Mouse (Mus musculus) liver, adult (tissue): ENCODE data around the gene Rinl.

ENCODE experiments used
- GATA4 ChIP-seq: IDR thresholded peaks from 2 replicates; pipeline ENCODE4 v1.6.1; 2014; ENCODE audit warnings: mild to moderate bottlenecking, low read length; ENCODE audit not compliant: insufficient replicate concordance

Rinl gene

GRCm38 (mm10) chr7:28788307-28789195, at the start of gene Rinl:
Rinl (plus strand) TSS chr7:28788969.
- no peak for TF ChIP-seq GATA4

DNA sequence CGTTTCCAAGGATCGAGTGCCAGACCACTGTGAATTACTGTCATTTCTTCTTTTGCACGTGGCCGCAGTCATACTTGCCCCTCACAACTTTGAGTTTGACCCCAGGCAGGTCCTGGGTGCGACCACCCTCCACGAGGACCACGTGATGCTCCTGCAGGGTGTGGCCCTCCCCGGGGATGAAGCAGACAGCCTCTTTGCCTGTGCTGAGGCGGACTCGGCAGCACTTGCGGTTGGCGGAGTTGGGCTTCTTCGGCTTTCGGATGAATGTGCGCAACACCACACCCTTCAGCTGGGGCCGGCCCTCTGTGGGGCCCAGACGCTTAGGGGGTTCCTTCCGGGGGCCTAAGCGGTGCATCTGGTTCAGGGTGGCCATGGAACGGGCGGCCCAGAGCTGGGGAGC, 48.9 kb upstream of the Rinl start:
- TF ChIP-seq GATA4: no peak

- TF ChIP-seq GATA4: no peak
Observed at GRCm38 (mm10) chr7:28740949-28741348, 47.8 kb upstream of the Rinl start.

DNA sequence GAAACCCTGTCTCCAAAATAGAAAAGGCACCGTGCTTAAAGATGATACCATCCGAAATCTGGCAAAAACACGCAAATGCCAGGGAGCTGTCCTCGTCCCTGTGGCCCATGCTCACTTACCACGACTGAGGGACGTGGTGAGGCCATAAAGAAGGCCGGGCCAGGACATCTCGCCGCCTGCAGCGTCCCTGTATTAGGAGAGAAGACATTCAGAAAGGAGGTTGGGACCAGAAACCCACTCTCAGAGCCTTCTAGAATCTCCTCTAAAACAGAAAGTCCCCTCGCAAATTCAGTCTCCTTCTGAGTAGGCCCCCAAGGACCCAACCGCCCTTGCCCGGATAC, 47.4 kb upstream of the Rinl start:
- TF ChIP-seq GATA4: no peak

- TF ChIP-seq GATA4: peak; percentile 45; the same call in 1 of the 2 replicates
Observed at GRCm38 (mm10) chr7:28741709-28742438, 46.9 kb upstream of the Rinl start, which contains the start of the genes Mrps12 and Sars2. Mrps12 (minus strand) TSS chr7:28741820. Sars2 (plus strand) TSS chr7:28741992.

DNA sequence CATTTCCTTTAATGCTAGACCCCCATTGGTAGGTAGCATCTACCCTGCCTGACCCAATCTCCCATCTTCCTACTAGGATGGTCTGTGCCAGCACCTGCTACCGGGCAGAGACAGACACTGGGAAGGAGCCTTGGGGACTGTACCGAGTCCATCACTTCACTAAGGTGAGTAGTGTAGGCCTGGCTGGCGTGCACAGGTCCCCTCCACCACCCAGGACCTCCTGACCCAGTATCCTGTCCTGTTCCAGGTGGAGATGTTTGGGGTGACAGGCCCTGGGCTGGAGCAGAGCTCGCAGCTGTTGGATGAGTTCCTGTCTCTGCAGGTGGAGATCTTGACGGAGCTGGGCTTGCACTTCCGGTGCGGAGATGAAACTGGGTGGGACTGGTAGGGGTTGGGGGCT, 38.8 kb upstream of the Rinl start:
- no peak for TF ChIP-seq GATA4

DNA sequence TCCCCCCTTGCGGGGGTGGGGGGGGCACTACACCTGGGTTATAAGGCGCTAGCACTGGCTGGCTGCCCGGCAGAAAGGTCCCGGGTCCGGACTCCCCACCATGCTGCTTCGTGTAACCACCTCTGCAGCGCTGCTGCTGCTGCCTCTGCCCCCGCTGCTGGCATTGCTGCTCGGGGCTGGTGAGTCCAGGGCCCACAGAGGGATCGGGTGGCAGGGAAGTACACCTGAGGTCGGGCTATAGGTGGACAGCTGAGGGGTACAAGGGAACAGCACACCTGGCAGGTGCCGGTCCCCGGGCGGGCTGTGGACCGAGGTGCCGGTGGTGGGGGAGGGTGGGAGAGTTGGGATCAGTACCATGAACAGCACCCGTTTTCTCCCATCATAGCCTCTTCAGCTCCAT, 32.7 kb upstream of the Rinl start, which contains the start of gene Ccer2:
Gene Ccer2 (plus strand): TSS at position 96 of the 400 bp plus-strand sequence.
- TF ChIP-seq GATA4: no peak

- no peak for TF ChIP-seq GATA4
Observed at GRCm38 (mm10) chr7:28758623-28759022, 30.1 kb upstream of the Rinl start.

DNA sequence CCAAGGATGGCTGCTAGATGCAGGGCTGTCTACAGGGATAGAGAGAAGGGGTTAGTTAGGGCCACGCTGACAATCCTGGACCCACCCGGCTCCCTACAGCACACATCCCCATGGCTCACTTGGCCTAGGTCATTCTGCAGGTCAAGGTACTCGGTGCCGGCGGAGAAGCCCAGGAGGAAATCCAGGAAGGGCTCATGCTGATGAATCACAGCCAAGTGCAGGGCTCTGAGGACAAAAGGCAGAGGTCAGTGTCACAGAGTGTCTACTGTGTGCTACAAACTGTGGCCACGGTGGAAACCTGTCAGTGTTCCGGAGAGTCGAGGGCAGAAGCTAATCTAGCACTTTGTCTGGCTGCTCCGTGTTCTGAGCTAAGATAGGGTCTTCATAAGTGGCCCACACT, 26.9 kb upstream of the Rinl start:
- TF ChIP-seq GATA4: no peak

DNA sequence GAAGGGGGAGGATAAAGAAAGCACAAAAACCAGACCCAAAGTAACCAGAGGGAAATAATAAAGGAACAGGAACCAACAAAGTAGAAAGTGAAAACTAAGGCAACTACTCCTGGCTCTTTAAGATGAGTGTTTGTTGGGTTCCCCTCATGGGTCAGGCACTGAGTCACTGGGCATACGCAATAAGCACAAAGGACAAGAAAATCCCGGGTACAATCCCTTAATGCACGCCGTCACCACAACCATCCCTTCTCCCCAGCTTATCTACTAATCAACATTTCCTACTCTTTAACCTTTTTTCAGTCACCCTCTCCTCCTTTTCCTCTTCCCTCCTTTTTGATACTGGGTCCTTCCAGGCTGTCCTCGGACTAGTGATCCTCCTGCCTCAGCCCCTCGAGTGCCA, 23.6 kb upstream of the Rinl start:
- TF ChIP-seq GATA4: no peak

- peak; percentile 70; the same call in 1 of the 2 replicates for TF ChIP-seq GATA4
Observed at GRCm38 (mm10) chr7:28766173-28766879, 22.4 kb upstream of the Rinl start, which contains the start of gene Sirt2. Sirt2 (plus strand) TSS chr7:28766735.

GRCm38 (mm10) chr7:28766910-28767309, 21.9 kb upstream of the Rinl start:
- no peak for TF ChIP-seq GATA4

GRCm38 (mm10) chr7:28767462-28767965, 21.3 kb upstream of the Rinl start, which contains the start of gene Nfkbib:
Nfkbib (minus strand) TSS chr7:28767512.
- no peak for TF ChIP-seq GATA4

DNA sequence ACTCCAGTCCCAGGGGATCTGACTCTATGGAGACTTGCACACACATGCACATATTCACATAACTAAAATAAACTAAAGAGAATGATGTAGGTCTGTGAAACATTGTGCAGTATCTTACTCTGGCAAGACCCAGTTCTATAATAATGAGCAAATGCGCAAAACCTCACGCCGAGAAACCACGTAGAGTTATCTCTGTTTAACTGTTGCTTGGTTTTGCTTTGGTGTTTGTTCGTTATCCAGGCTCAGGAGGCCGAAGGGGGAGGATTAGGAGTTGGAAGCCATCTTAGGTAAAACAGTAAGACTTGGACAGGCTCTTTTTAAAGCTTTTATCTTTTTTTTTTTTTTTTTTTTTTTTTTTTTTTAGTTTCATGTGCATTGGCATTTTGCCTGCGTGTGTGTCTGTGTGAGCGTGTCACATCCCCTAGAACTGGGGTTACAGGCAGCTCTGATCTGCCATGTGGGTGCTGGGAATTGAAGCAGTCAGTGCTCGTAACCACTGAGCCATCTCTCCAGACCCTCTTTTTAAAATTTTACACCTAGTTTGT, 19.3 kb upstream of the Rinl start:
- TF ChIP-seq GATA4: no peak

- TF ChIP-seq GATA4: no peak
Observed at GRCm38 (mm10) chr7:28770309-28770708, 18.5 kb upstream of the Rinl start.
